Mouse (Mus musculus) MEL (cell line): ENCODE data around the gene Rpl13a. TPM values are rescaled to one million over a fixed set of nuclear protein-coding genes. Genes with fewer than 3 reads are reported as not detected.

Experiments
- DNase-seq: peaks from one replicate; pipeline ENCODE4 v3.0.0; 2011; ENCODE audit warnings: low read depth, low spot score
- H3K27ac ChIP-seq: 2 replicates; pipeline ENCODE4 v1.5.1; 2012; ENCODE audit warnings: low read depth, mild to moderate bottlenecking, control low read depth, low read length, moderate library complexity; ENCODE audit not compliant: control insufficient read depth
- H3K27me3 ChIP-seq, 2 experiments: fragments of 150-350 bp in 1 of 2; sonication (generic) in 1 of 2; 2 replicates each; pipeline ENCODE4 v1.6.1; 2012; ENCODE audit warnings: low read length in 2 of 2, mild to moderate bottlenecking in 2 of 2, improper control_type of control experiment in 1 of 2, moderate library complexity in 1 of 2; ENCODE audit not compliant: insufficient read depth in 2 of 2, control insufficient read depth in 1 of 2
- H3K36me3 ChIP-seq, 2 experiments: 2 replicates each; pipeline ENCODE4 v1.6.1; 2012 to 2014; ENCODE audit warnings: low read length in 2 of 2, improper control_type of control experiment in 1 of 2, inconsistent platforms in 1 of 2, mild to moderate bottlenecking in 1 of 2; ENCODE audit not compliant: insufficient read depth in 2 of 2, control insufficient read depth in 1 of 2
- H3K4me1 ChIP-seq, 2 experiments: fragments of 150-350 bp in 1 of 2; sonication (generic) in 1 of 2; 2 replicates each; pipeline ENCODE4 v1.6.1; 2012; ENCODE audit warnings: low read length in 2 of 2, improper control_type of control experiment in 1 of 2, mild to moderate bottlenecking in 1 of 2; ENCODE audit not compliant: insufficient read depth in 2 of 2, control insufficient read depth in 1 of 2
- H3K4me3 ChIP-seq, 2 experiments: fragments of 150-350 bp in 1 of 2; sonication (generic) in 1 of 2; 2 replicates each; pipeline ENCODE4 v1.5.1; 2012; ENCODE audit warnings: low read depth in 2 of 2, low read length in 2 of 2, mild to moderate bottlenecking in 2 of 2, moderate library complexity in 2 of 2, control low read depth in 1 of 2, improper control_type of control experiment in 1 of 2; ENCODE audit not compliant: control insufficient read depth in 1 of 2, insufficient read depth in 1 of 2
- H3K79me2 ChIP-seq: 2 replicates; pipeline ENCODE4 v1.6.1; 2012; ENCODE audit warnings: mild to moderate bottlenecking, low read length, moderate library complexity; ENCODE audit not compliant: control insufficient read depth, poor library complexity, insufficient read depth
- H3K9ac ChIP-seq: 2 replicates; pipeline ENCODE4 v1.6.1; 2012; ENCODE audit warnings: low read depth, mild to moderate bottlenecking, control low read depth, low read length, moderate library complexity; ENCODE audit not compliant: control insufficient read depth, poor library complexity, severe bottlenecking
- H3K9me3 ChIP-seq: fragments of 150-350 bp; sonication (generic); replicated peaks from 2 replicates; pipeline ENCODE4 v1.6.1; 2012; ENCODE audit warnings: mild to moderate bottlenecking, low read length, improper control_type of control experiment, moderate library complexity; ENCODE audit not compliant: insufficient read depth
- CHD1 ChIP-seq: IDR thresholded peaks from 2 replicates; pipeline ENCODE4 v1.6.1; 2012; ENCODE audit warnings: low read depth, mild to moderate bottlenecking, inconsistent platforms, low read length, improper control_type of control experiment
- CTCF ChIP-seq, 3 experiments: IDR thresholded peaks in 2 of 3; conservative IDR thresholded peaks in 1 of 3; 2 replicates each; pipeline ENCODE4 v1.5.1; 2011 to 2012; ENCODE audit warnings: low read length in 3 of 3, low read depth in 2 of 3, mild to moderate bottlenecking in 2 of 3, improper control_type of control experiment in 1 of 3, inconsistent platforms in 1 of 3, mixed read lengths in 1 of 3, moderate library complexity in 1 of 3; ENCODE audit not compliant: control insufficient read depth in 1 of 3, insufficient read depth in 1 of 3, poor library complexity in 1 of 3, severe bottlenecking in 1 of 3
- ELF1 ChIP-seq: IDR thresholded peaks from 2 replicates; pipeline ENCODE4 v1.6.1; 2014; ENCODE audit warnings: low read depth, mild to moderate bottlenecking, inconsistent platforms, low read length, improper control_type of control experiment, moderate library complexity
- ETS1 ChIP-seq: IDR thresholded peaks from 2 replicates; pipeline ENCODE4 v1.6.1; 2012; ENCODE audit warnings: low read depth, mild to moderate bottlenecking, inconsistent platforms, low read length, improper control_type of control experiment, moderate library complexity
- GABPA ChIP-seq: IDR thresholded peaks from 2 replicates; pipeline ENCODE4 v1.6.1; 2012; ENCODE audit warnings: low read depth, mild to moderate bottlenecking, inconsistent platforms, low read length, improper control_type of control experiment, moderate library complexity
- HCFC1 ChIP-seq: IDR thresholded peaks from 2 replicates; pipeline ENCODE4 v1.6.1; 2012; ENCODE audit warnings: low read depth, mild to moderate bottlenecking, inconsistent platforms, low read length, improper control_type of control experiment, moderate library complexity
- MYB ChIP-seq: IDR thresholded peaks from 2 replicates; pipeline ENCODE4 v1.6.1; 2011; ENCODE audit warnings: mild to moderate bottlenecking, low read depth, low read length, improper control_type of control experiment
- POLR2A ChIP-seq, 2 experiments: IDR thresholded peaks; 2 replicates each; pipeline ENCODE4 v1.6.1; 2011 to 2012; ENCODE audit warnings: low read length in 2 of 2, mild to moderate bottlenecking in 2 of 2, control low read depth in 1 of 2, improper control_type of control experiment in 1 of 2, low read depth in 1 of 2, moderate library complexity in 1 of 2; ENCODE audit not compliant: control insufficient read depth in 1 of 2, insufficient read depth in 1 of 2, poor library complexity in 1 of 2
- POLR2AphosphoS2 ChIP-seq: IDR thresholded peaks from 2 replicates; pipeline ENCODE4 v1.6.1; 2011; ENCODE audit warnings: low read length, improper control_type of control experiment
- RCOR1 ChIP-seq: IDR thresholded peaks from 2 replicates; pipeline ENCODE4 v1.6.1; 2012; ENCODE audit warnings: low read depth, mild to moderate bottlenecking, inconsistent platforms, low read length, improper control_type of control experiment
- TCF12 ChIP-seq: IDR thresholded peaks from 2 replicates; pipeline ENCODE4 v1.6.1; 2014; ENCODE audit warnings: low read depth, mild to moderate bottlenecking, inconsistent platforms, low read length, improper control_type of control experiment, moderate library complexity
- UBTF ChIP-seq: IDR thresholded peaks from 2 replicates; pipeline ENCODE4 v1.6.1; 2012; ENCODE audit warnings: low read depth, mild to moderate bottlenecking, inconsistent platforms, low read length, improper control_type of control experiment, moderate library complexity, borderline replicate concordance; ENCODE audit not compliant: insufficient read depth
- ZMIZ1 ChIP-seq: IDR thresholded peaks from 2 replicates; pipeline ENCODE4 v1.6.1; 2012; ENCODE audit warnings: low read depth, mild to moderate bottlenecking, inconsistent platforms, low read length, improper control_type of control experiment, moderate library complexity
- polyA plus RNA-seq, 2 experiments: library from polyadenylated mRNA; stranded (reverse) in 1 of 2; unstranded in 1 of 2; fragments of >175 nt in 1 of 2; fragments of >200 nt in 1 of 2; gene quantifications; 2 replicates each; pipeline versions ENCODE4 v1.2.1 to v1.2.4; 2012; ENCODE audit warnings: low replicate concordance in 2 of 2, low read depth in 1 of 2; ENCODE audit not compliant: insufficient read length in 2 of 2, insufficient read depth in 1 of 2, missing spikeins in 1 of 2
- total RNA-seq: library from RNA; depleted of rRNA; stranded (reverse); fragments of 300-350 nt; gene quantifications from 2 replicates; pipeline ENCODE4 v1.2.3, GENCODE M21; 2012

The Rpl13a gene
- total and polyA plus RNA-seq, 3 experiments, result 2,091 to 3,727 (median 3,160) TPM

- Histone ChIP-seq H3K9me3 (no peaks in the 10 kb centered on the region), H3K79me2 (peaks cover 6% of the 10 kb centered on the region), H3K36me3 (peaks cover 0 to 22% of the 10 kb centered on the region in 2 experiments; a peak in 2 of 4 replicates), H3K27ac (peak overlapping the region; percentile 92), H3K4me1 (peaks cover 11 to 33% of the 10 kb centered on the region in 2 experiments), H3K9ac (peak overlapping the region; percentile 75), H3K27me3 (no peaks in the 10 kb centered on the region), H3K4me3 (peak overlapping the region; percentile 61 to 74)
- DNase-seq, result peak; percentile 92
- TF ChIP-seq ZMIZ1 (peak; percentile 54; the same call in 1 of the 2 replicates), POLR2AphosphoS2 (0 out of 2 replicates have a peak, but pooled peaks have one; percentile 26), ETS1 (no peak), MYB (no peak), CHD1 (no peak), TCF12 (0 out of 2 replicates have a peak, but pooled peaks have one; percentile 4), UBTF (no peak), RCOR1 (no peak), POLR2A (IDR thresholded peaks at IDR 0.05; ENCODE audit: control insufficient read depth in 1 of 2, insufficient read depth in 1 of 2, low read depth in 1 of 2, low read length in 2 of 2, poor library complexity in 1 of 2) (peak; percentile 41 to 53; a peak in 2 of 4 replicates), ELF1 (no peak), HCFC1 (0 out of 2 replicates have a peak, but pooled peaks have one; percentile 30), GABPA (no peak)
Measured at GRCm38 (mm10) chr7:45134544-45135026, 6.0 kb upstream of the Rpl13a start.

- H3K27ac ChIP-seq, result no peak overlapping the region
- no peak overlapping the region; the same call in 1 of the 2 replicates for H3K9ac ChIP-seq
- H3K27me3 ChIP-seq, result no peaks in the 10 kb centered on the region
- peak; percentile 84 for DNase-seq
- H3K79me2 ChIP-seq, result peaks cover 12% of the 10 kb centered on the region
- H3K9me3 ChIP-seq, result no peaks in the 10 kb centered on the region
- peaks cover 0 to 21% of the 10 kb centered on the region in 2 experiments; a peak in 2 of 4 replicates for H3K36me3 ChIP-seq
- TF ChIP-seq UBTF (no peak), POLR2A (IDR thresholded peaks at IDR 0.05; ENCODE audit: control insufficient read depth in 1 of 2, insufficient read depth in 1 of 2, low read depth in 1 of 2, low read length in 2 of 2, poor library complexity in 1 of 2) (0 out of 4 replicates have a peak, but pooled peaks of 1 of the 2 experiments have one; percentile 32), CTCF (IDR thresholded peaks at IDR 0.05 in 2 of 3, conservative IDR thresholded peaks at IDR 0.05 in 1 of 3; ENCODE audit: control insufficient read depth in 1 of 3, insufficient read depth in 1 of 3, low read depth in 2 of 3, low read length in 3 of 3, poor library complexity in 1 of 3, severe bottlenecking in 1 of 3) (peak in 2 of 3 experiments; percentile 50 to 72; a peak in 4 of 6 replicates)
- TF ChIP-seq, all 39 proteins: peak for 2
- no peak overlapping the region for H3K4me3 ChIP-seq
- H3K4me1 ChIP-seq, result peaks cover 10 to 28% of the 10 kb centered on the region in 2 experiments
Measured at GRCm38 (mm10) chr7:45133446-45134159, 5.0 kb upstream of the Rpl13a start.
